Mouse (Mus musculus): ENCODE results near the gene Adam1a.

- TF ChIP-seq CTCF (IDR thresholded peaks at IDR 0.05; ENCODE audit: low read depth, low read length) (no peak), POLR2A (IDR thresholded peaks at IDR 0.05; ENCODE audit: insufficient read depth, low read length) (no peak), EP300 (IDR thresholded peaks at IDR 0.05; ENCODE audit: insufficient read depth, low read depth, low read length) (no peak)
Observed at GRCm38 (mm10) chr5:121566035-121566681, 20.9 kb upstream of the Adam1a start.

All from ES-Bruce4 (cell line).